Mouse (Mus musculus): ENCODE measurements at regions not wholly inside any gene's neighbourhood (a gene's known extent, or its start where the extent isn't known, plus 50 kb on each side); places are given as distances from the start of the nearest gene placed in this dataset.

- TF ChIP-seq CTCF (IDR thresholded peaks at IDR 0.05; ENCODE audit: low read depth) (no peak), EP300 (IDR thresholded peaks at IDR 0.05; ENCODE audit: low read depth) (no peak)
Observed at GRCm38 (mm10) chr11:30372924-30373323, 98.7 kb downstream of the 4930505A04Rik start.

Data from heart, postnatal 0 days (tissue).